Mouse (Mus musculus): ENCODE data around the gene E2f1. TPM values are rescaled to one million over a fixed set of nuclear protein-coding genes. Genes with fewer than 3 reads are reported as not detected.

E2f1 gene
- total and polyA plus RNA-seq, 3 experiments: 5.1 to 19.6 (median 5.3) TPM

GRCm38 (mm10) chr2:154591239-154591638, 21.5 kb upstream of the E2f1 start:
- Histone ChIP-seq H3K27ac (ENCODE audit: insufficient read depth, low read depth) (no peak overlapping the region), H3K4me3 (replicated peaks in 1 of 3; ENCODE audit: low read depth in 2 of 3, low read length in 2 of 3, poor library complexity in 1 of 3) (no peak overlapping the region), H3K9ac (ENCODE audit: insufficient read depth, low read depth) (no peak overlapping the region), H3K9me3 (replicated peaks; ENCODE audit: low read length) (no peaks in the 10 kb centered on the region), H3K4me2 (ENCODE audit: insufficient read depth, low read depth, poor library complexity, severe bottlenecking) (no peak overlapping the region), H3K27me3 (replicated peaks) (no peaks in the 10 kb centered on the region), H3K36me3 (replicated peaks in 1 of 2; ENCODE audit: control insufficient read depth in 1 of 2, insufficient read depth in 1 of 2, low read length in 1 of 2) (peaks cover 5 to 30% of the 10 kb centered on the region in 2 experiments), H3K4me1 (ENCODE audit: control insufficient read depth in 1 of 2, insufficient read depth in 2 of 2) (no peaks in the 10 kb centered on the region), H3K79me2 (replicated peaks; ENCODE audit: control insufficient read depth, extremely low read depth, insufficient read depth, poor library complexity, severe bottlenecking) (no peaks in the 10 kb centered on the region)
- dilution Hi-C loops (cut with MboI; ENCODE audit: extremely low pct_ligation_motif_present, extremely low pct_unique_long_range_greater_than_20kb, low sequenced_read_pairs): no loop called here
- no peak for DNase-seq (ENCODE audit: extremely low read depth)
- TF ChIP-seq JUN (IDR thresholded peaks at IDR 0.05; ENCODE audit: insufficient read depth, low read depth, low read length): no peak
- TF ChIP-seq MAX (IDR thresholded peaks at IDR 0.05; ENCODE audit: low read length): no peak
- TF ChIP-seq CHD1 (IDR thresholded peaks at IDR 0.05; ENCODE audit: low read depth, low read length): no peak
- no peak for TF ChIP-seq ELF1 (IDR thresholded peaks at IDR 0.05; ENCODE audit: low read depth, low read length)
- TF ChIP-seq TBP (conservative IDR thresholded peaks at IDR 0.05; ENCODE audit: low read depth, low read length): no peak
- no peak for TF ChIP-seq USF2 (conservative IDR thresholded peaks at IDR 0.05; ENCODE audit: low read depth, low read length)
- TF ChIP-seq MAFK (IDR thresholded peaks at IDR 0.05; ENCODE audit: insufficient replicate concordance, low read length): no peak
- TF ChIP-seq UBTF (IDR thresholded peaks at IDR 0.05; ENCODE audit: low read depth, low read length): no peak
- TF ChIP-seq PAX5 (IDR thresholded peaks at IDR 0.05; ENCODE audit: low read length): no peak
- no peak for TF ChIP-seq CHD2 (IDR thresholded peaks at IDR 0.05; ENCODE audit: low read length)
- TF ChIP-seq RAD21 (IDR thresholded peaks at IDR 0.05; ENCODE audit: low read depth, low read length): no peak
- no peak for TF ChIP-seq SIN3A (IDR thresholded peaks at IDR 0.05; ENCODE audit: low read length)
- TF ChIP-seq MYC (IDR thresholded peaks at IDR 0.05; ENCODE audit: low read depth, low read length): no peak
- no peak for TF ChIP-seq HCFC1 (IDR thresholded peaks at IDR 0.05; ENCODE audit: low read depth, low read length)
- no peak for TF ChIP-seq POLR2A (IDR thresholded peaks at IDR 0.05; ENCODE audit: low read depth, low read length)
- TF ChIP-seq ZKSCAN1 (IDR thresholded peaks at IDR 0.05; ENCODE audit: borderline replicate concordance, low read depth, low read length): no peak
- no peak for TF ChIP-seq TCF12 (IDR thresholded peaks at IDR 0.05; ENCODE audit: low read depth, low read length)
- TF ChIP-seq KAT2A (IDR thresholded peaks at IDR 0.05; ENCODE audit: insufficient replicate concordance, low read length): no peak
- in situ Hi-C loops (cut with MboI; ENCODE audit: low pct_ligation_motif_present, low pct_unique_long_range_greater_than_20kb, low sequenced_read_pairs): no loop called here

- Histone ChIP-seq H3K4me1 (ENCODE audit: control insufficient read depth in 1 of 2, insufficient read depth in 2 of 2) (no peaks in the 10 kb centered on the region), H3K79me2 (replicated peaks; ENCODE audit: control insufficient read depth, extremely low read depth, insufficient read depth, poor library complexity, severe bottlenecking) (no peaks in the 10 kb centered on the region), H3K4me3 (replicated peaks in 1 of 3; ENCODE audit: low read depth in 2 of 3, low read length in 2 of 3, poor library complexity in 1 of 3) (no peak overlapping the region), H3K9me3 (replicated peaks; ENCODE audit: low read length) (no peaks in the 10 kb centered on the region), H3K4me2 (ENCODE audit: insufficient read depth, low read depth, poor library complexity, severe bottlenecking) (no peak overlapping the region), H3K9ac (ENCODE audit: insufficient read depth, low read depth) (no peak overlapping the region), H3K27me3 (replicated peaks) (no peaks in the 10 kb centered on the region), H3K36me3 (replicated peaks in 1 of 2; ENCODE audit: control insufficient read depth in 1 of 2, insufficient read depth in 1 of 2, low read length in 1 of 2) (peaks cover 2 to 21% of the 10 kb centered on the region in 2 experiments), H3K27ac (ENCODE audit: insufficient read depth, low read depth) (no peak overlapping the region)
- in situ Hi-C loops (cut with MboI; ENCODE audit: low pct_ligation_motif_present, low pct_unique_long_range_greater_than_20kb, low sequenced_read_pairs) (no loop called here), dilution Hi-C loops (cut with MboI; ENCODE audit: extremely low pct_ligation_motif_present, extremely low pct_unique_long_range_greater_than_20kb, low sequenced_read_pairs) (no loop called here)
- TF ChIP-seq EP300 (IDR thresholded peaks at IDR 0.05; ENCODE audit: low read length): no peak
- no peak for TF ChIP-seq PAX5 (IDR thresholded peaks at IDR 0.05; ENCODE audit: low read length)
- no peak for TF ChIP-seq JUND (conservative IDR thresholded peaks at IDR 0.05; ENCODE audit: low read depth, low read length)
- TF ChIP-seq RAD21 (IDR thresholded peaks at IDR 0.05; ENCODE audit: low read depth, low read length): no peak
- no peak for TF ChIP-seq ELF1 (IDR thresholded peaks at IDR 0.05; ENCODE audit: low read depth, low read length)
- TF ChIP-seq MEF2A (IDR thresholded peaks at IDR 0.05; ENCODE audit: borderline replicate concordance, low read depth, low read length): no peak
- no peak for TF ChIP-seq E2F4 (IDR thresholded peaks at IDR 0.05; ENCODE audit: insufficient replicate concordance, low read depth, low read length)
- TF ChIP-seq TBP (conservative IDR thresholded peaks at IDR 0.05; ENCODE audit: low read depth, low read length): no peak
- no peak for TF ChIP-seq SMC3 (IDR thresholded peaks at IDR 0.05; ENCODE audit: low read depth, low read length)
- TF ChIP-seq MAFK (IDR thresholded peaks at IDR 0.05; ENCODE audit: insufficient replicate concordance, low read length): no peak
- no peak for TF ChIP-seq IRF4 (IDR thresholded peaks at IDR 0.05; ENCODE audit: low read depth, low read length)
- no peak for TF ChIP-seq ZMIZ1 (IDR thresholded peaks at IDR 0.05; ENCODE audit: low read depth, low read length)
- no peak for TF ChIP-seq SIN3A (IDR thresholded peaks at IDR 0.05; ENCODE audit: low read length)
- DNase-seq (ENCODE audit: extremely low read depth): no peak
Measured at GRCm38 (mm10) chr2:154589051-154589450, 19.4 kb upstream of the E2f1 start.

Data from CH12.LX (cell line).